Mouse (Mus musculus) megakaryocyte, adult 5-6 weeks (primary cell): Measurements from ENCODE around the gene Tnfsf12. TPM values are rescaled to one million over a fixed set of nuclear protein-coding genes. Genes with fewer than 3 reads are reported as not detected.

ENCODE experiments used
- ATAC-seq: 2 replicates; pipeline ENCODE4 v1.8.0; 2016; ENCODE audit warnings: mild to moderate bottlenecking, inconsistent platforms; ENCODE audit not compliant: poor library complexity, severe bottlenecking
- total RNA-seq, 2 experiments: library from RNA; stranded (forward) in 1 of 2; stranded (reverse) in 1 of 2; fragments of 153-499, 151-499 nt in 1 of 2; fragments of 221-1000, 200-1000 nt in 1 of 2; gene quantifications; 2 replicates each; pipeline versions ENCODE4 v1.2.3 to v1.2.4; 2015 to 2017

The Tnfsf12 gene
- total RNA-seq, 2 experiments from 2014 or later = 4.9 to 25.5 TPM

GRCm38 (mm10) chr11:69682209-69682839 lies 13.3 kb downstream of the Tnfsf12 start:
- no peak for ATAC-seq

DNA sequence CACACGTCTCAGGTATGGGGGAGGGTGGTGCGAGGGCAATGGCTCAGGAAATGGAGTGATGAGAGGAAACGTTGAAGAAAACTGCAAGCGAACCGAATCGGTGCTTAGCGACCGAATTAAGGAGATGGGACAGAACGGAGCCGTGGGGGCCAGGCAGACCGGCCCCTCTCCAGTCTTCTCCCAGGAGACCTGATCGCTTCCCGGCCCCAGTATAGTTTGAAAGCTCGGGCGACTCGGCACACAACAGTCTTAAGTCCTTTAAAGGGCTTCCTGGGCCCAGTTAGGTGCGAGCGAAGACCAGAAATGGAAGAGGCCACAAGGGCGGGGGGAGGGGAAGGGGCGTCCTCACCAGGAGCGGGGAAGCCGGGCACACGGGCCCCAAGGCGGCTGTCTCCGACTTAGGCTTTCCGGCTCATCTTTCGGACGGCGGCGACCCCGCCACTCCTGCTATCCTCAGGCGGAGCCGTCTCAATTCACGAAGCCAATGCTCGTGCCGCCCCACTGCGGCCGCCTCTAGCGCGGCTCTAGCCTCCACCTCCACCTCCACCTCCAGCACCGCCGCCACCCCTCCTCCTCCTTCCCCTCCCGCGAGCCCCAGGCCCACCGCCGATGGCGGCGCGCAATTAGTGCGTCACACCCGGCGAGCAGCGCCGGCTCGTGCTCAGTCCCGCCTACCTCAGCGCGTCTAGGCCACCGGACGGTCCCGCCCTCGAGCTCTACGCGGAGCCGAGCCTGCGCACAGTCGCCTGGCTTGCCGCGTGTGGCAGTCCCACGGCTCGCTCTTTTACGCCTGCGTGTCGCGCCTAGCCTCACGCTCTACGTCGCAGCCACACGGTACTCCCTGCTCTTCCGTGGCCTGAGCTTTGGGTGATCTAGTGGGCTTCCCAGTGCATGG lies 14.1 kb downstream of the Tnfsf12 start, which contains the start of gene Senp3:
Gene Senp3 (minus strand): TSS at position 771 of the 895 bp plus-strand sequence.
- ATAC-seq = peak; percentile 91

- ATAC-seq = no peak
These were observed 15.4 kb downstream of the Tnfsf12 start for GRCm38 (mm10) chr11:69680136-69680855.

DNA sequence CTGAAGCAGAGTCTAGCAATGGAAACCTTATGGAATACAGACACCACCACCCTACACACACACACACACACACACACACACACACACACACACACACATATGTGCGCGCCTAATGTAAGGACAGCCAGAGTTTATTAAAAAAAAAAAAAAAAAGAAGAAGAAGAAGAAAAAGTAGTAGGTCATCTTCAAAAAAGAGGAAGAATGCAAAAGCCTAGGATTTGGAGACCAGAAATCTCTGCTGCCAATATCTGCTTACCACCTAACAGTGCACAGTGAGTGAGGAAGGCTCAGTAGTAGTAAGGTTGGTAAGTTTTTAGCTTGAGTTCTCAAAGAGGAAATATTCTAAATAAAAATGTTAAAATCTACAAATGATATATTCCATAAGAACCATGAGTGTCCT lies 16.5 kb downstream of the Tnfsf12 start:
- no peak for ATAC-seq

- peak; percentile 84 for ATAC-seq
These were observed 23.4 kb downstream of the Tnfsf12 start, which contains the start of gene Eif4a1 for GRCm38 (mm10) chr11:69672211-69672706. Gene Eif4a1, minus strand, starts transcription at chr11:69672423.

- peak; percentile 11; the same call in 1 of the 2 replicates for ATAC-seq
These were observed 23.9 kb downstream of the Tnfsf12 start for GRCm38 (mm10) chr11:69671726-69672124.

DNA sequence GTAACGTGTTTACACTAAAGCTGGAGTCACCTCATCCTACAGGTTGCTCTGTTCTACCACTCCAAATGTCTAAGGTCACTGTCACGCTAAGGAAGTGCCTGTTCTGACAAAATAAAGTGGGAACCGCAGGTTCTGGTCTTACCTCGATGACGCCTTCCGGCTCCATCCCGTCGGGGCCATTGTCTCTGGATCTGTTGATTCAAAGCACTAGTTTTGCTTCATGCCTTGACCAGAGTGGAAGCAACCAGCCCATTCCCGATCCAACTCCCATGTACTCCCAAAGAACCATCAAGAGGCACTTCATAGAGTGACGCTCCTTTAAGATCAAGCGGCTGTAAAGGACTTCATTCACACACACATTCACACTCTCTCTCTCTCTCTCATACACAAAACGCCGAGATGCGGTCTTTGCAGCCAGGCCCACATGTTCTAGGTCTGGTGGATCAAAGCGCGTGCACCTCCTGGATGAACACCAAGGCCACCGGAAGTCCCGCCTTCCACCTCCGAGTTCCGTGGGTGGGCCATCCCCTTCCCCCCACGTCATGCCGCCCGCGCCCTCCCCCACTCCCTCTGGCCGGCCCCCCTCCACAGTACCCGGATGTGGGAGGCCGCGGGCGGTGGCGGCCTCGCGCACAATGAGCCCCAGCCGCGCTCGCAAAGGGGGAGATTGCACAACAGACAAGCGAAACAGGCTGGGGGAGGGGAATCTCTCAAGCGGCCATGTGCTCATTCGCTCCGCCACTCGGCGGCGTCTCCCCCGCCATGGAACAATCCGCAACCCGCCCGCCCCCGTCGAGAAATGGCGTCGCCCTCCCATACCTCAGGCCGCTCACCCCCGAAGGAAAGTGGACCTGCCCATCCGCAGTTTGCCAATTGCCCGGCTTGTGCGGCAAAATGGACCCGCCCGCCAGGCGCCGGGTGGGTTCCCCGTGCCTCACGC lies 24.6 kb downstream of the Tnfsf12 start:
- ATAC-seq = peak; percentile 72

- ATAC-seq = no peak
These were observed 29.0 kb downstream of the Tnfsf12 start for GRCm38 (mm10) chr11:69666665-69667005.

DNA sequence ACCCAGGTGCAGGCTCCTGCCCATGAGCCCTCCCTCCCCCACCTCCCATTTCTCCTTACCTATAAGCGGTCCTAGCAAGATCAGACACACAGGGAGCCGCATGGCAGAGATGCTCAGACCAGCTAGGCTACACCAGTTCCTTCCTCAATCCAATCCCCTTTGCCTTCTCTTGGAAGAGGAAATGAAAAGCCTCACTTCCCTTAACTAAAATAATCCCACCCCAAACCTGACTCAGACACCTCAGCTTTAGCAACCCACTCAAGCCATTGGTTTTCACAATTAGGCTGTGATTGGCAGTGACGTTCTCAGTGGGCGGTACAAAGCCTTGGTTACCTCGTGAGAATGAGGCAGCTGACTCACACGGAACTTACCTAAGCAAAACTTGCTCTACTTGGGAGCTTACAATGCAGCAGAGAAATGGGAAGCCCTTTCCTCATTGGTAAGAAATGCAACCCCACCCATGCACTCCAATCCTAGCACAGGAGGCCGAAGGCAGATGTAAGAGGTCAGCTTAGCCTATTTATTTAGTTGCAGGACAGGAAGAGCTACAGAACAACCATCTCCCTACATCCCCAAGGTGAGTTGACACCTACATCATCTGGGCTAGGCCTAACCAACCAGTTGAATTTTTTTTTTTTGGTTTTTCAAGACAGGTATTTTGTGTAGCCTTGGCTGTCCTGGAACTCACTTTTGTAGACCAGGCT lies 29.5 kb downstream of the Tnfsf12 start, which contains the start of gene Cd68:
Gene Cd68 (minus strand): TSS at position 193 of the 704 bp plus-strand sequence.
- peak; percentile 75 for ATAC-seq

DNA sequence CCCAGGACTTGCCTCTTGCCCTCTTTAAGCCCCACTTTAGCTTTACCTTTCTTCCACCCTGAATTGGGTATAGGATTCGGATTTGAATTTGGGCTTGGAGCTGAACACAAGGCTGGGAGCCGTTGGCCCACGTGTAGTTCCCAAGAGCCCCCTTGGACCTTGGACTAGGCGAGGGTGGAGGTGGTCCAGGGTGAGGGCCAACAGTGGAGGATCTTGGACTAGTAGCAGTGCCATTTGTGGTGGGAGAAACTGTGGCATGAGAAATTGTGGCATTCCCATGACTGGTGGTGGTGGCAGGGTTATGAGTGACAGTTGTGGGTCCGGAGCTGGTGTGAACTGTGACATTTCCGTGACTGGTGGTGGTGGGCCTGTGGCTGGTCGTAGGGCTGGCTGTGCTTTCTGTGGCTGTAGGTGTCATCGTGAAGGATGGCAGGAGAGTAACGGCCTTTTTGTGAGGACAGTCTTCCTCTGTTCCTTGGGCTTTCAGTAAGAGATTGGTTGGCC lies 30.1 kb downstream of the Tnfsf12 start:
- no peak for ATAC-seq

DNA sequence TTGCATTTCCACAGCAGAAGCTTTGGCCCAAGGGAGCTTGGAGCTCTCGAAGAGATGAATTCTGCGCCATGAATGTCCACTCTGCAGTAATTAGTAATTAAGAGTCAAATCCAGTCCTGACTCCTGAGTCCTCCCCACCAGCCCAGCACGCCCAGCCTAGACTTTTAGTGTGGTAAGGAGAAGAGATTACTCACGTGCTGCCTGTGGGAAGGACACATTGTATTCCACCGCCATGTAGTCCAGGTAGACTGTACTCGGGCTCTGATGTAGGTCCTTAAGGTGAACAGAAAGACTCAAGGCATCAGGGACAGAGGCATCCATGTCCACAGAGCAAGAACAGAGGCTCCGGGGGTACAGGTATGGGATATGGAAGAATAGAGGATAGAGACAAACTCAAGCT lies 30.8 kb downstream of the Tnfsf12 start:
- ATAC-seq = no peak

GRCm38 (mm10) chr11:69663795-69664194 lies 31.9 kb downstream of the Tnfsf12 start:
- ATAC-seq = no peak

DNA sequence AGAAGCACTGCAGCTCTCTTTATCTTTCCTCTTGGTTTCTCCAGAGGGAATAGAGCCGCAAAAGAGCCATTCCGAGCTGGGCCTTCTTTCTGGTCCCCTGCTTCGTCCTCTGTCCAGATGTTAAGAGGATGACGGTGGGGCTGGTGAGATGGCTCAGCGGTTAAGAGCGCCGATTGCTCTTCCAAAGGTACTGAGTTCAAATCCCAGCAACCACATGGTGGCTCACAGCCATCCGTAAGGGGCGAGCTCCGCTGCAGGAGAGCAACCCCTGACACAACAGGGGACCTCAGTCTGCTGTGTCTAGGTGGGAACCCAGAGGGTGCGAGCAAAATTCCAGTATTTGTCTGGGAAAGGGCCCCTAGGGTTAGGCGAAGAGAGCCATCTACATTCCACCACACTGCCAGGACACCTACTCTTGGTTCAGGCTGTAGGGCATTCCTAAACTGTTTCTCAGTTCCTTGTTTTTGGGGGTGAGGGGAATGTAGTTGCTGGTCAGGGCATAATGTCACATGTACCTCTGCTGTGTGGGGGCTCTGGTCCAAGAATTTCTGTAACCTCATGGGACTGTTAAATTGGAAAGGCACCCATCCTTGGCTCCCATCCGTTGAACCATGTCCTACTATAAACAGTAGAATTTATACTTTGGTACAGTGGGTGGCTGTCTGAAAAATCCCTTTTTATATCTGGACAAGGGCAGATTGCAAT lies 32.5 kb downstream of the Tnfsf12 start:
- no peak for ATAC-seq

- peak; percentile 78 for ATAC-seq
These were observed 33.3 kb downstream of the Tnfsf12 start, which contains the start of gene Mpdu1 for GRCm38 (mm10) chr11:69662213-69662966. Gene Mpdu1, minus strand, starts transcription at chr11:69662642.

DNA sequence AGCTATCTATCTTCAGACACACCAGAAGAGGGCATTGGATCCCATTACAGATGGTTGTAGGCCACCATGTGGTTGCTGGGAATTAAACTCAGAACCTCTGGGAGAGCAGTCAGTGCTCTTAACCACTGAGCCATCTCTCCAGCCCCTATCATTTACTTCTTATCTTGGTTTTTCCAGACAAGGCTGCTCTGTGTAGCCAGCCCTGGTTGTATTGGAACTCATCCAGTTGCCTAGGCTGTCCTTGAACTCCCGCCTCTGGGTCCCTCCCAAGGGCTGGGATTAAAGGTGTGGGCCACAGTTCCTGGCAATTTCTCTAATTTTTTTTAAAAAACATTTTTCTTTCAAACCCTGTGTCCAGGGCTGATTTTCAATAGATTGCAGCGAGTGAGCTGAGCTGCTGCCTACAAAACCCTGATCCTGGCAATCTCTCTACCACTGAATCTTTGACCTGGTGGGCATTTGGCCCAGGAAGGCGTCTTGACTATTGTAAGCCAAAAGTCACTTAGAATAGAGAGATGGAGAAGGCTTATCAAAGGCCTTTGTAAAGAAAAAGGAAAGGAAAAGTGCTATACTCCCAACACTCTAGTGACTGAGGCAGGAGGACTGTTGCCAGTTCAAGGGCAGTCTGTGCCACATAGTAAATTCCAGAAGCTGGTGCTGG lies 34.3 kb downstream of the Tnfsf12 start:
- no peak for ATAC-seq

DNA sequence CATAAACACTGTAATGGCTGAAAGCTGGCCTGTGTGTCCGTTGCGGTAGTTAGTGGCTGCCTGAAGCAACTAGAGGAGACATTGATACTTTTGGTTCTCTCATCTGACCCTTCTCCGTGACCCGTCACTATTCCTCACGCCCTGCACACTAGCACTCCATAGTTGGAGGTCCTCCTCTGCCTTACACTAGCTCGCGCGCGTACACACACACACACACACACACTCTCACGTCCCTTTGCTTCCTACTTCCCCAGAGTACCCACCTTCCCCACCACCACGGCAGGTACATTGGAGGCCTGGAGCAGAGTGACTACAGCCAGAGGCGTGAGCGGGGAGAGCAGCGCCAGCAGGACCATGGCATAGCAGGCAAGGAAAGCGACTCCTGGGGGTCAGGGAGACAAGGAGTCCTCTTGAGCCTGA lies 38.2 kb downstream of the Tnfsf12 start:
- no peak for ATAC-seq
